Mouse (Mus musculus) mouse embryonic stem cell (cell line): Measurements from ENCODE around the gene Erp44.

ENCODE experiments used
- in situ Hi-C, 2 experiments: fragments of 300-500 bp; cut with MboI; formaldehyde crosslinking; loops; 1 replicate in 1 of 2; 3 replicates in 1 of 2; pipeline ENCODE4 v1.14.3; 2019 to 2020; ENCODE audit warnings: low sequenced_read_pairs in 2 of 2, low pct_unique_long_range_greater_than_20kb in 1 of 2, mixed read lengths in 1 of 2; ENCODE audit not compliant: unreplicated experiment in 1 of 2

Erp44 gene

GRCm38 (mm10) chr4:48244280-48244679, 35.1 kb downstream of the Erp44 start:
- in situ Hi-C loops: no loop called here

- in situ Hi-C loops: no loop called here
Observed at GRCm38 (mm10) chr4:48243737-48244136, 35.6 kb downstream of the Erp44 start.

- in situ Hi-C loops: no loop called here
Observed at GRCm38 (mm10) chr4:48242482-48242881, 36.9 kb downstream of the Erp44 start.

GRCm38 (mm10) chr4:48239046-48239445, 40.3 kb downstream of the Erp44 start:
- in situ Hi-C loops: no loop called here

GRCm38 (mm10) chr4:48236721-48237120, 42.6 kb downstream of the Erp44 start:
- in situ Hi-C loops: no loop called here

GRCm38 (mm10) chr4:48226800-48227199, 52.6 kb downstream of the Erp44 start:
- in situ Hi-C loops: no loop called here

- in situ Hi-C loops: no loop called here
Observed at GRCm38 (mm10) chr4:48225604-48226003, 53.8 kb downstream of the Erp44 start.

GRCm38 (mm10) chr4:48225173-48225572, 54.2 kb downstream of the Erp44 start:
- in situ Hi-C loops: no loop called here

GRCm38 (mm10) chr4:48203564-48203963, 75.8 kb downstream of the Erp44 start:
- in situ Hi-C loops: no loop called here

- in situ Hi-C loops: no loop called here
Observed at GRCm38 (mm10) chr4:48198447-48198846, 80.9 kb downstream of the Erp44 start.

GRCm38 (mm10) chr4:48197925-48198324, 81.4 kb downstream of the Erp44 start:
- in situ Hi-C loops: no loop called here

- in situ Hi-C loops: no loop called here
Observed at GRCm38 (mm10) chr4:48182115-48182806, 97.1 kb downstream of the Erp44 start.

GRCm38 (mm10) chr4:48181366-48181765, 98.0 kb downstream of the Erp44 start:
- in situ Hi-C loops: no loop called here

GRCm38 (mm10) chr4:48180922-48181321, 98.4 kb downstream of the Erp44 start:
- in situ Hi-C loops: no loop called here

- in situ Hi-C loops: no loop called here
Observed at GRCm38 (mm10) chr4:48175666-48176065, 103.7 kb downstream of the Erp44 start.

GRCm38 (mm10) chr4:48163851-48164250, 115.5 kb downstream of the Erp44 start:
- in situ Hi-C loops: no loop called here

- in situ Hi-C loops: no loop called here
Observed at GRCm38 (mm10) chr4:48160386-48160785, 119.0 kb downstream of the Erp44 start.

- in situ Hi-C loops: no loop called here
Observed at GRCm38 (mm10) chr4:48155864-48156263, 123.5 kb downstream of the Erp44 start.

GRCm38 (mm10) chr4:48153229-48153628, 126.1 kb downstream of the Erp44 start:
- in situ Hi-C loops: no loop called here

- in situ Hi-C loops: no loop called here
Observed at GRCm38 (mm10) chr4:48149492-48149891, 129.9 kb downstream of the Erp44 start.
